Mouse (Mus musculus) hindbrain, postnatal 0 days (tissue): Measurements from ENCODE around the gene Dapp1. TPM values are rescaled to one million over a fixed set of nuclear protein-coding genes. Genes with fewer than 3 reads are reported as not detected.

Experiments
- ATAC-seq: fragments of 200-750 bp; cut with Nextera tagmentation; 2 replicates; pipeline ENCODE4 v1.8.0; 2017; ENCODE audit warnings: mild to moderate bottlenecking, moderate TSS enrichment, moderate library complexity
- DNase-seq: peaks from one replicate; pipeline ENCODE4 v3.0.0-alpha.2; 2015; ENCODE audit warnings: low spot score
- H3K27ac ChIP-seq: fragments of 300-500 bp; sonication (generic); 2 replicates; pipeline ENCODE4 v1.5.1; 2014; ENCODE audit warnings: mild to moderate bottlenecking
- H3K27me3 ChIP-seq: fragments of 300-500 bp; sonication (generic); 2 replicates; pipeline ENCODE4 v1.6.1; 2014; ENCODE audit warnings: low read length, mixed read lengths; ENCODE audit not compliant: insufficient read depth
- H3K36me3 ChIP-seq: fragments of 300-500 bp; sonication (generic); 2 replicates; pipeline ENCODE4 v1.6.1; 2014; ENCODE audit warnings: low read length, mixed read lengths; ENCODE audit not compliant: insufficient read depth
- H3K4me1 ChIP-seq: fragments of 300-500 bp; sonication (generic); 2 replicates; pipeline ENCODE4 v1.6.1; 2014; ENCODE audit warnings: antibody characterized with exemption, low read length, mixed read lengths; ENCODE audit not compliant: insufficient read depth
- H3K4me2 ChIP-seq: fragments of 300-500 bp; sonication (generic); 2 replicates; pipeline ENCODE4 v1.6.1; 2014; ENCODE audit warnings: low read depth, mild to moderate bottlenecking, low read length, moderate library complexity, mixed read lengths
- H3K4me3 ChIP-seq: fragments of 300-500 bp; sonication (generic); 2 replicates; pipeline ENCODE4 v1.5.1; 2014; ENCODE audit warnings: low read length
- H3K9ac ChIP-seq: fragments of 300-500 bp; sonication (generic); replicated peaks from 2 replicates; pipeline ENCODE4 v1.6.1; 2014; ENCODE audit warnings: mild to moderate bottlenecking, low read length, moderate library complexity, mixed read lengths
- H3K9me3 ChIP-seq: fragments of 300-500 bp; sonication (generic); 2 replicates; pipeline ENCODE4 v1.6.1; 2016; ENCODE audit warnings: low read length, mixed read lengths
- CTCF ChIP-seq: IDR thresholded peaks from 2 replicates; pipeline ENCODE4 v1.5.1; 2016; ENCODE audit warnings: antibody characterized with exemption, control low read depth, low read depth
- WGBS: fragments of 180-500 bp; shearing (Covaris S2); extraction: QIAGEN DNeasy Blood & Tissue Kit; methylation state at CpG from one replicate; pipeline ENCODE4 v1.1.7; 2014; 5-methylcytosine and 5-hydroxymethylcytosine counted together
- polyA plus RNA-seq: library from polyadenylated mRNA; unstranded; fragments of >200 nt; fragmentation: Nextera tagmentation; extraction: Ambion mirVana; gene quantifications from 2 replicates; pipeline ENCODE4 v1.2.1, GENCODE M21; 2015
- total RNA-seq: library from RNA; depleted of rRNA; stranded (reverse); fragments of >200 nt; gene quantifications from 2 replicates; pipeline ENCODE4 v1.2.3, GENCODE M21; 2014

Gene Dapp1
- total and polyA plus RNA-seq, 2 experiments from 2014 or later, result 1.3 to 2.3 TPM

GRCm38 (mm10) chr3:137958352-137958751, 23.0 kb downstream of the Dapp1 start:
- no peak overlapping the region for H3K4me3 ChIP-seq
- no peak for TF ChIP-seq CTCF
- ATAC-seq, result no peak

DNA sequence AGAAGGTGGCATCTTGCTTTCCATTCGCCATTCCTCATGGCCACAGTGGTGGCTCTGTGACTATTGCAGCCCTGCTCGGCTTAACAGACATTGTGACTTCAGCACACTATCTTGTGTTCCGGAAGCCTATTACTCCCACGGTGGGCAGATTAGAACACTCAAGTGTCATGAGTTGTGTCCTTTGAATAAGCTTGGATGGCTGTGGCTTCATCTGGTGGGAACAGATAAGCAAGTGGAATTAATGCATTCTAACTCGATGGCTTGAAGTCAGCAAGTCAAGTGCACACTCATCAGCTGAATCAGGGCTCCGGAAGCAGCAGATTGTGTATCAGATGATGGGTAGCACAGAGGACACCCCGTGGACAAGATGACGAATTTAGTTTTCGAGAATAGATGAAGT, 23.5 kb downstream of the Dapp1 start:
- TF ChIP-seq CTCF, result no peak
- WGBS, result 92% methylated on average over 9 of the region's 9 CpGs
- no peaks in the 10 kb centered on the region; the same call in 1 of the 2 replicates for H3K4me1 ChIP-seq

More at GRCm38 (mm10) chr3:137958352-137958751, 23.0 kb downstream of the Dapp1 start:
- H3K4me2 ChIP-seq, result no peak overlapping the region
- no peak overlapping the region for H3K27ac ChIP-seq
- H3K36me3 ChIP-seq, result no peaks in the 10 kb centered on the region
- no peak for DNase-seq
- no peaks in the 10 kb centered on the region for H3K9me3 ChIP-seq
- no peaks in the 10 kb centered on the region for H3K27me3 ChIP-seq
- no peak overlapping the region for H3K9ac ChIP-seq
- WGBS, result 95% methylated on average over 4 of the region's 4 CpGs
- no peaks in the 10 kb centered on the region; the same call in 1 of the 2 replicates for H3K4me1 ChIP-seq

DNA sequence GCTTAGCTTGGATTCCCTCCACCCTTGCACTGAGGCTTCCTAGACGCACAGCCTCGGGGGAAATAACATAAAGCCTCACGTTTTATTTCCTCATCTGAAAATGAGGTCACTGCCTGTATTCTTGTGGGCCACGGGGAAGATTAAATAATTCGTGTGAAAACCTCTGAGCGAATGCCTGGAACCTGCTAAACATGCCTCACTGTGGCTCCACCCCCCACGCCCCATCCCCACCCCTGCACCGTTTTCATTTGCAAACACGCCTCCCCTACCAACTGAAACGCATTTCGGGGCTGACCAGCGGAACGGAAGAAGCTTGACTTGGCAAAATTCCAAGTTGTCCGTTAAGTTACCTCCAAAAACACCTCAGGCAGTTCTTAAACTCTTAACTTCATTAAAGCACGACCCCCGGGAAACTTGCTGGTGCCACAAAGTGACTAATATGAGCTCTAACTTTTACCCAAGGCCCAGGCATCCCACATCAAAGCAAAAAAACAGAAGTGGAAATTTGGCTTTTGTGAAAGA, 25.7 kb downstream of the Dapp1 start:
- Histone ChIP-seq H3K4me1 (peaks cover 8% of the 10 kb centered on the region), H3K27ac (no peak overlapping the region), H3K4me2 (peak overlapping the region; percentile 48), H3K36me3 (no peaks in the 10 kb centered on the region), H3K27me3 (no peaks in the 10 kb centered on the region), H3K4me3 (0 out of 2 replicates have a peak overlapping the region, but pooled peaks have one; percentile 4), H3K9me3 (no peaks in the 10 kb centered on the region), H3K9ac (no peak overlapping the region)
- TF ChIP-seq CTCF, result no peak
- WGBS, result 21% methylated on average over 16 of the region's 16 CpGs
- DNase-seq (peak; percentile 34), ATAC-seq (no peak)

More for the DNA sequence above, 23.5 kb downstream of the Dapp1 start:
- no peak overlapping the region for H3K4me2 ChIP-seq
- DNase-seq, result no peak
- H3K9me3 ChIP-seq, result no peaks in the 10 kb centered on the region
- no peak overlapping the region for H3K27ac ChIP-seq
- H3K4me3 ChIP-seq, result no peak overlapping the region
- H3K36me3 ChIP-seq, result no peaks in the 10 kb centered on the region
- H3K9ac ChIP-seq, result no peak overlapping the region
- no peaks in the 10 kb centered on the region for H3K27me3 ChIP-seq
- no peak for ATAC-seq

DNA sequence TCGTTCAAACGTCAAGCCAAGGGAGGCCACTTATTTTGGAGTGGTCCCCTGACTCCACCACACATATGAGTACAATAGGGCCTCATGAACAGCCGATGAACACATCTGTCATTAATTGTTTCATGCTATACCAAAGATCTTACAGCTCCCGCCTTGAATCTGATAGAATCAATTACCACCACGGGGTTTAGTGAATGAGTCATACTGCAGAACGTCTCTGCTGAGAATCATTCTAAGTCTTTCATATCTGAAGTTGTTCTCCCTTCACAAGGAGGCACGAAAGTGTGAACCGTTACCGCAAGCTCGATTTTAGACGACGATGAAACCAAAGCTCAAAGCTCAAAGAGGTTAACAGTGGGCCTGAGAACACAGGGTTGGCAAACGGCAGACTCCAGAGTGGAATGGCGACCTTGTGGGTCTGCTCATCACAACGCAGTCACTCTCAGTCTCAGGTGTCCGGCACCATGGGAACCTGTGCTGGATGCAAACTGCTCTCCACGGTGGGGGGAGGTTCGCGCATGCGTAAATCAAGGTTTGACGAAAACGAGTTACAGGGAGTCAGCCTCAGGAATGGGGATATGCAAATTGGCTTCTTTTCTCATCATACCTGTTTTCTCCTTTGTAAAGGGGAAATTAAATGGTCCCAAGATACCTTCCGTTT, 27.0 kb downstream of the Dapp1 start:
- WGBS, result 73% methylated on average over 23 of the region's 23 CpGs
- Histone ChIP-seq H3K27ac (no peak overlapping the region), H3K4me2 (no peak overlapping the region), H3K9me3 (no peaks in the 10 kb centered on the region), H3K4me1 (peaks cover 8% of the 10 kb centered on the region), H3K27me3 (no peaks in the 10 kb centered on the region), H3K36me3 (no peaks in the 10 kb centered on the region), H3K9ac (no peak overlapping the region), H3K4me3 (no peak overlapping the region)
- no peak for DNase-seq
- TF ChIP-seq CTCF, result no peak
- no peak for ATAC-seq

- Histone ChIP-seq H3K27ac (peak overlapping the region; percentile 68), H3K9me3 (no peaks in the 10 kb centered on the region), H3K4me3 (no peak overlapping the region), H3K27me3 (no peaks in the 10 kb centered on the region), H3K4me2 (no peak overlapping the region), H3K4me1 (peaks cover 8% of the 10 kb centered on the region), H3K36me3 (no peaks in the 10 kb centered on the region), H3K9ac (no peak overlapping the region)
- DNase-seq, result peak; percentile 86
- TF ChIP-seq CTCF, result no peak
- peak; percentile 94 for ATAC-seq
- WGBS, result 58% methylated on average over 14 of the region's 14 CpGs
Observed at GRCm38 (mm10) chr3:137952914-137953880, 28.1 kb downstream of the Dapp1 start.

DNA sequence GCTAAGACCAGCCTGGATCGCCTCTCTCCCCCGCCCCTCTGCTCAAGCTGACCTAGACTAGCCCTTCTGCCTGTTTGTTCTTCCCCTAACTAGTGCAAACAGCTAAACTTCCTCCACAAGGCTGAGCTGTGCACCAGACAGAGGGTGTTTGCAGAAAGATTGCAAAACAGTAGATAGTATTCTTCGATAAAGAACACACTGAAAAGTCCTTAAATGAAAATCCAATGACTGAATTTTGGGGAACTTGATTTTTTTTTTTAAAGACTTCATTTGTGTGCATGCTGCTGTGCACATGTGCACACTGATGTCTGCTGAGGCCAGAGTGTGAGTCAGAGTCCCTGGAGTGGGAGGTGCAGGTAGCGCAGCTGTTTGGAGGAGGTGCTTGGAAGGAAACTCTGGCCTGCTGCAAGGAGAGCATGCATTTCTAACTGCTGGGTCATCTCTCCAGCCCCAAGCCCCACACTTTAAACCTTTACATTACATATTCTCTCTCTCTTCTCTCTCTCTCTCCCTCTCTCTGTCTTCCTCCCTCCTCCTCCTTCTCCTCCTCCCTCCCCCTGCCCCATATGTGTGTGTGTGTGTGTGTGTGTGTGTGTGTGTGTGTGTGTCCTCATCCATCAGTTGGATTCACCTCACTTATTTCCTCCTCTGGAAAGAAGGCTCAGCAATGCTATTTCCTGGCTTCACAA, 29.0 kb downstream of the Dapp1 start:
- Histone ChIP-seq H3K4me3 (no peak overlapping the region), H3K36me3 (no peaks in the 10 kb centered on the region), H3K4me2 (no peak overlapping the region), H3K27ac (peak overlapping the region; percentile 68), H3K27me3 (no peaks in the 10 kb centered on the region), H3K4me1 (peaks cover 8% of the 10 kb centered on the region), H3K9ac (no peak overlapping the region), H3K9me3 (no peaks in the 10 kb centered on the region)
- peak; percentile 15 for DNase-seq
- ATAC-seq, result peak; percentile 62
- 75% methylated on average over 4 of the region's 4 CpGs for WGBS
- TF ChIP-seq CTCF, result no peak
